In the genomic region with DNA sequence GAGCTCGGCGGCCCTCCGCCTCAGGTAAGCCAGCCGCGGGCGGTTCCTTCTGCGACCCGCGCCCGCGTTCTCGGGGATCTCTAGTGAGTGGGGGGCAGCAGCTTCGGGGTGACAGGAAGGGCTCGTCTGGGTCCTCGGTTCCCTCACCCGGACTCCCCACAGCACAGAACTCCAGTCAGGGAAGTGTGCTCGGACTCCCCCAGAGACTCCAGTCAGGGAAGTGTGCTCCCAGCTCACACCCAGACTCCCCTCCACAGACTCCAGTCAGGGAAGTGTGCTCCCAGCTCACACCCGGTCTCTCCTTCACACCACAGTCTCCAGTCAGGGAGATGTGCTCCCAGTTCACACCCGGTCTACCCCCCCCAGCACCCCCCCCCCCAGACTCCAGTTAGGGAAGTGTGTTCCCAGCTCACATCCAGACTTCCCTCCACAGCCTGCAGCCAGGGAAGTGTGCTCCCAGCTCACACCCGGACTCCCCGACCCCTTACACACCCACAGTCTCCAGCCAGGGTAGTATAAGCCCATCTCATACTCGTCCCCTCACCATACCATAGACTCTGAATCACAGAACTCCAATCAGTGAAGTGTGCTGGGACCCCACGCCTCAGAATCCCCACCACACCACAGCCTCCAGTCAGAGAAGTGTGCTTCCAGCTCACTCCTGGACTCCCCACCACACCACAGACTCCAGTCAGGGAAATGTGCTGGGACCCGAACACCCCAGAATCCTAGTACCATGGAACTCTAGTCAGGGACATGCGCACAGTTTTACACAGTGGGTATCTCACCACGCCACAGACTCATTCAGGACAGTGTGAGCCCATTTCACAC, we compare ENCODE assay signal across 8 mouse cellular contexts. TPM values are rescaled to one million over a fixed set of nuclear protein-coding genes. Genes with fewer than 3 reads are reported as not detected.
DNase-seq lines count a peak whose midpoint lies in the region; ATAC-seq and TF ChIP-seq lines count a peak whose summit lies in the region.

No protein-coding gene starts in this region.

- no peak for DNase-seq in lung, postnatal 25 days (ENCODE audit: low spot score)
- DNase-seq in hindbrain, postnatal 0 days (ENCODE audit: low spot score) = peak; percentile 20
- DNase-seq in embryo, embryonic 11 days = no peak
- no peak for DNase-seq in left cerebral cortex, postnatal 25 days (ENCODE audit: low spot score in 2 of 2)
- DNase-seq in right cerebral cortex, postnatal 4 days = no peak

- peak overlapping the region; percentile 84 for H3K27ac ChIP-seq in lung, embryonic 15.5 days
- H3K27ac ChIP-seq in brown adipose tissue, adult 24 weeks (replicated peaks; ENCODE audit: low read depth, low read length) = peak overlapping the region; percentile 91
- H3K27ac ChIP-seq in hindbrain, postnatal 0 days = peak overlapping the region; percentile 62
- H3K27ac ChIP-seq in midbrain, embryonic 15.5 days = no peak overlapping the region

- TF ChIP-seq CTCF in hindbrain, postnatal 0 days (IDR thresholded peaks at IDR 0.05; ENCODE audit: low read depth) = no peak

- peak overlapping the region; percentile 89 for H3K9ac ChIP-seq in lung, embryonic 15.5 days
- H3K9ac ChIP-seq in hindbrain, postnatal 0 days (replicated peaks; ENCODE audit: low read length) = peak overlapping the region; percentile 57
- H3K9ac ChIP-seq in midbrain, embryonic 15.5 days = peak overlapping the region; percentile 86

- peak overlapping the region; percentile 69 for H3K4me2 ChIP-seq in lung, embryonic 15.5 days
- peak overlapping the region; percentile 90 for H3K4me2 ChIP-seq in hindbrain, postnatal 0 days (ENCODE audit: low read depth, low read length)
- H3K4me2 ChIP-seq in midbrain, embryonic 15.5 days = peak overlapping the region; percentile 94

- no peaks in the 10 kb centered on the region for H3K27me3 ChIP-seq in lung, embryonic 15.5 days
- H3K27me3 ChIP-seq in hindbrain, postnatal 0 days (ENCODE audit: insufficient read depth, low read length) = no peaks in the 10 kb centered on the region
- H3K27me3 ChIP-seq in midbrain, embryonic 15.5 days (replicated peaks) = no peaks in the 10 kb centered on the region

- peak overlapping the region; percentile 91 for H3K4me3 ChIP-seq in lung, embryonic 15.5 days
- peak overlapping the region; percentile 92 for H3K4me3 ChIP-seq in brown adipose tissue, adult 24 weeks (ENCODE audit: insufficient read depth, low read depth, low read length)
- H3K4me3 ChIP-seq in hindbrain, postnatal 0 days (ENCODE audit: low read length) = peak overlapping the region; percentile 81
- H3K4me3 ChIP-seq in midbrain, embryonic 15.5 days = peak overlapping the region; percentile 64

- peaks cover 43% of the 10 kb centered on the region for H3K4me1 ChIP-seq in lung, embryonic 15.5 days
- H3K4me1 ChIP-seq in brown adipose tissue, adult 24 weeks (ENCODE audit: control insufficient read depth, insufficient read depth, insufficient read length, low read length) = peaks cover 16% of the 10 kb centered on the region
- H3K4me1 ChIP-seq in hindbrain, postnatal 0 days (ENCODE audit: insufficient read depth, low read length) = no peaks in the 10 kb centered on the region
- peaks cover 14% of the 10 kb centered on the region; the same call in 1 of the 2 replicates for H3K4me1 ChIP-seq in midbrain, embryonic 15.5 days

- H3K36me3 ChIP-seq in lung, embryonic 15.5 days = no peaks in the 10 kb centered on the region
- H3K36me3 ChIP-seq in hindbrain, postnatal 0 days (ENCODE audit: insufficient read depth, low read length) = no peaks in the 10 kb centered on the region
- H3K36me3 ChIP-seq in midbrain, embryonic 15.5 days (replicated peaks) = no peaks in the 10 kb centered on the region

- no peaks in the 10 kb centered on the region for H3K9me3 ChIP-seq in lung, embryonic 15.5 days
- no peaks in the 10 kb centered on the region for H3K9me3 ChIP-seq in hindbrain, postnatal 0 days (ENCODE audit: low read length)
- H3K9me3 ChIP-seq in midbrain, embryonic 15.5 days = no peaks in the 10 kb centered on the region

- WGBS in lung, embryonic 15.5 days = 6% methylated on average over 26 of the region's 26 CpGs
- WGBS in hindbrain, postnatal 0 days = 10% methylated on average over 26 of the region's 26 CpGs
- WGBS in midbrain, embryonic 15.5 days = 7% methylated on average over 26 of the region's 26 CpGs

- peak; percentile 69 for ATAC-seq in lung, embryonic 15.5 days (ENCODE audit: borderline replicate concordance, extremely low read depth, low FRiP score, low TSS enrichment)
- peak; percentile 58 for ATAC-seq in hindbrain, postnatal 0 days
- peak; percentile 76 for ATAC-seq in midbrain, embryonic 15.5 days (replicated peaks)

- intact Hi-C loops in left cerebral cortex, postnatal 25 days (cut with DNase I) = no loop called here

RNA-seq across cellular contexts. Expression of a gene that starts 0.6 kb away (rescaled TPM):
- 45.9 and 52.3 TPM in 2 replicates for polyA plus RNA-seq in lung, embryonic 15.5 days (2015; fragmentation: Nextera tagmentation; extraction: Ambion mirVana)
- polyA plus RNA-seq in brown adipose tissue, adult 24 weeks (2012; ENCODE audit: insufficient read depth, insufficient read length, missing spikeins) = 23.7 and 25.4 TPM in 2 replicates
- total RNA-seq in hindbrain, postnatal 0 days (2014; rRNA removed) = 17.8 and 26.8 TPM in 2 replicates
- polyA plus RNA-seq in hindbrain, postnatal 0 days (2015; fragmentation: Nextera tagmentation; extraction: Ambion mirVana) = 16.3 and 17.2 TPM in 2 replicates
- polyA plus RNA-seq in midbrain, embryonic 15.5 days (2015; fragmentation: Nextera tagmentation; extraction: Ambion mirVana) = 16.1 and 17.8 TPM in 2 replicates
- total RNA-seq in left cerebral cortex, postnatal 25 days (2021) = 10 to 100 TPM; 57.2 to 60.7 TPM

RNA-seq across cellular contexts. Expression of a gene that starts 39.0 kb away (rescaled TPM):
- polyA plus RNA-seq in lung, embryonic 15.5 days (2015; fragmentation: Nextera tagmentation; extraction: Ambion mirVana) = not detected in 2 replicates
- polyA plus RNA-seq in brown adipose tissue, adult 24 weeks (2012; ENCODE audit: insufficient read depth, insufficient read length, missing spikeins) = not detected in 2 replicates
- not detected in 2 replicates for total RNA-seq in hindbrain, postnatal 0 days (2014; rRNA removed)
- not detected in 2 replicates for polyA plus RNA-seq in hindbrain, postnatal 0 days (2015; fragmentation: Nextera tagmentation; extraction: Ambion mirVana)
- polyA plus RNA-seq in midbrain, embryonic 15.5 days (2015; fragmentation: Nextera tagmentation; extraction: Ambion mirVana) = not detected in 2 replicates
- total RNA-seq in left cerebral cortex, postnatal 25 days (2021) = not detected
